Mouse (Mus musculus): ENCODE measurements at regions not wholly inside any gene's neighbourhood (a gene's known extent, or its start where the extent isn't known, plus 50 kb on each side); places are given as distances from the start of the nearest gene placed in this dataset.

DNA sequence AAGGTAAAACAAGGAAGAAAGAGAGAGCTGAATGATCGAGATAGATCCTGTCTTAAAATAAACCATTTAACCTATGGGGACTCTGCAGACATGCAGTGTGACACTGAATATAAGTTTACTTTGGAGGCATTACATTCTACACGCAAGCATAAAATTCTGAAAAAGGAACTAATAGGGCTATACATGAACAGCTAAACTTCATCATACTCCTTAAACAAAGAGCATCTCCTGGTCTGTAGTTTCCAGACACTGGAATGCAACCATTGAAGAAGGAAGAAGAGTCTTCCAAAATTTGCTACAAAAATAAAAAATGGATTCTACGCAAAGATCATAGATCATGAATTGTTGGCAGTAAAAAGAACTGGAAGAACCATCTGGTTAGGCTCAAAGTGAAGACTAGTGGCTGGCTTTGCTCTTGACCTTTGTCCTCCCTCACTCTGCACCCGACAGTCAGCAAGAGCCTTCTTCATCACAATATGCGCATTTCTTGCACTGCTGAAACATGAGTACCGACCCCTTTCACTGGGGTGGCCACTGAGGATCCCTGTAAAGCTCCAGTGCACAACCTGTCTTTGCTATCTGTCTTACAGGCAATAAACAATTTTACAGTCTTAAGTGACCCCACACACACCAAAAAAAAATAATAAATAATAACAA lies 112.2 kb upstream of the BC052040 start:
- DNase-seq (ENCODE audit: low read depth, low spot score), result no peak
- Histone ChIP-seq H3K27me3 (ENCODE audit: control insufficient read depth in 1 of 2, insufficient read depth in 2 of 2, low read length in 2 of 2) (no peaks in the 10 kb centered on the region; a peak in 1 of 4 replicates), H3K79me2 (ENCODE audit: control insufficient read depth, insufficient read depth, low read length, poor library complexity) (no peaks in the 10 kb centered on the region), H3K9ac (ENCODE audit: control insufficient read depth, low read depth, low read length, poor library complexity, severe bottlenecking) (no peak overlapping the region), H3K4me1 (ENCODE audit: control insufficient read depth in 1 of 2, insufficient read depth in 2 of 2, low read length in 2 of 2) (no peaks in the 10 kb centered on the region), H3K27ac (ENCODE audit: control insufficient read depth, low read depth, low read length) (no peak overlapping the region), H3K9me3 (replicated peaks; ENCODE audit: insufficient read depth, low read length) (no peaks in the 10 kb centered on the region), H3K4me3 (ENCODE audit: control insufficient read depth in 1 of 2, insufficient read depth in 1 of 2, low read depth in 2 of 2, low read length in 2 of 2) (no peak overlapping the region), H3K36me3 (ENCODE audit: control insufficient read depth in 1 of 2, insufficient read depth in 2 of 2, low read length in 2 of 2) (no peaks in the 10 kb centered on the region)
- TF ChIP-seq TBP (IDR thresholded peaks at IDR 0.05; ENCODE audit: low read depth, low read length) (no peak), EP300 (IDR thresholded peaks at IDR 0.05; ENCODE audit: low read depth in 1 of 2, low read length in 2 of 2) (no peak), ZNF384 (IDR thresholded peaks at IDR 0.05; ENCODE audit: low read depth, low read length) (no peak), MEF2A (IDR thresholded peaks at IDR 0.05; ENCODE audit: extremely low read depth, insufficient replicate concordance, low read depth, low read length, poor library complexity, severe bottlenecking) (no peak), UBTF (IDR thresholded peaks at IDR 0.05; ENCODE audit: borderline replicate concordance, insufficient read depth, low read depth, low read length) (no peak), BHLHE40 (IDR thresholded peaks at IDR 0.05; ENCODE audit: borderline replicate concordance, low read depth, low read length) (no peak), POLR2AphosphoS5 (IDR thresholded peaks at IDR 0.05; ENCODE audit: borderline replicate concordance, low read depth, low read length) (no peak)

DNA sequence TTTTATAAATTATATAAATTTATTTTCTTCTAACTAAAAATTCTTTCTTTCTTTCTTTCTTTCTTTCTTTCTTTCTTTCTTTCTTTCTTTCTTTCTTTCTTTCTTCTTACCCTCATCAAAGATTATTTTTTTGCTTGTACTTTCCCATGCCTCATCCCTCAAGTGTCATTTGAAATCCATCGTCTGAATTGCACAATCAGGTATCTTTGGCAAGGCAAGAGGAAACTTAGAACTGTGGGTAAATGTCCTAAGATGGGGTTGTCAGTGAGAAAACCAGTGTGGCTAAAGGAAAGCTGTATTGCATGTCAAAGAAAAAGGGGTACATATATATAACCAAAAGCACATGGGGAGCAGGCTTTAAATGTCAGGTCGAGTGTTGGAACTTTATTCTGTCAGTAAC lies 109.1 kb upstream of the BC052040 start:
- Histone ChIP-seq H3K4me3 (ENCODE audit: control insufficient read depth in 1 of 2, insufficient read depth in 1 of 2, low read depth in 2 of 2, low read length in 2 of 2) (no peak overlapping the region), H3K9me3 (replicated peaks; ENCODE audit: insufficient read depth, low read length) (no peaks in the 10 kb centered on the region), H3K36me3 (ENCODE audit: control insufficient read depth in 1 of 2, insufficient read depth in 2 of 2, low read length in 2 of 2) (no peaks in the 10 kb centered on the region), H3K4me1 (ENCODE audit: control insufficient read depth in 1 of 2, insufficient read depth in 2 of 2, low read length in 2 of 2) (no peaks in the 10 kb centered on the region), H3K27me3 (ENCODE audit: control insufficient read depth in 1 of 2, insufficient read depth in 2 of 2, low read length in 2 of 2) (no peaks in the 10 kb centered on the region; a peak in 1 of 4 replicates), H3K79me2 (ENCODE audit: control insufficient read depth, insufficient read depth, low read length, poor library complexity) (no peaks in the 10 kb centered on the region), H3K9ac (ENCODE audit: control insufficient read depth, low read depth, low read length, poor library complexity, severe bottlenecking) (no peak overlapping the region), H3K27ac (ENCODE audit: control insufficient read depth, low read depth, low read length) (no peak overlapping the region)
- no peak for DNase-seq (ENCODE audit: low read depth, low spot score)
- TF ChIP-seq RCOR1 (IDR thresholded peaks at IDR 0.05; ENCODE audit: low read depth, low read length), result no peak
- no peak for TF ChIP-seq ZMIZ1 (IDR thresholded peaks at IDR 0.05; ENCODE audit: low read depth, low read length)
- no peak for TF ChIP-seq MAZ (IDR thresholded peaks at IDR 0.05; ENCODE audit: low read depth, low read length)
- no peak for TF ChIP-seq NELFE (IDR thresholded peaks at IDR 0.05; ENCODE audit: low read depth, low read length)
- no peak for TF ChIP-seq NRF1 (IDR thresholded peaks at IDR 0.05; ENCODE audit: insufficient read depth, low read depth, low read length, poor library complexity, severe bottlenecking)
- no peak for TF ChIP-seq TBP (IDR thresholded peaks at IDR 0.05; ENCODE audit: low read depth, low read length)
- no peak for TF ChIP-seq CHD1 (IDR thresholded peaks at IDR 0.05; ENCODE audit: low read depth, low read length)
- TF ChIP-seq CHD2 (IDR thresholded peaks at IDR 0.05; ENCODE audit: low read length), result no peak
- TF ChIP-seq TAL1 (IDR thresholded peaks at IDR 0.05; ENCODE audit: low read length), result no peak
- TF ChIP-seq MYC (IDR thresholded peaks at IDR 0.05; ENCODE audit: low read depth, low read length), result no peak
- no peak for TF ChIP-seq MYB (IDR thresholded peaks at IDR 0.05; ENCODE audit: low read depth, low read length)
- no peak for TF ChIP-seq TCF12 (IDR thresholded peaks at IDR 0.05; ENCODE audit: low read depth, low read length)

Measured in MEL (cell line).